Mouse (Mus musculus) naive thymus-derived CD4-positive, alpha-beta T cell, adult 5 months (primary cell): ENCODE data around the gene Gm21304. TPM values are rescaled to one million over a fixed set of nuclear protein-coding genes. Genes with fewer than 3 reads are reported as not detected.

ENCODE experiments used
- polyA plus RNA-seq: library from polyadenylated mRNA; unstranded; fragments of 100-300 nt; shearing (Covaris generic); gene quantifications from one replicate; pipeline ENCODE4 v1.2.1, GENCODE M21; 2017

Gm21304 gene
- polyA plus RNA-seq: not detected

DNA sequence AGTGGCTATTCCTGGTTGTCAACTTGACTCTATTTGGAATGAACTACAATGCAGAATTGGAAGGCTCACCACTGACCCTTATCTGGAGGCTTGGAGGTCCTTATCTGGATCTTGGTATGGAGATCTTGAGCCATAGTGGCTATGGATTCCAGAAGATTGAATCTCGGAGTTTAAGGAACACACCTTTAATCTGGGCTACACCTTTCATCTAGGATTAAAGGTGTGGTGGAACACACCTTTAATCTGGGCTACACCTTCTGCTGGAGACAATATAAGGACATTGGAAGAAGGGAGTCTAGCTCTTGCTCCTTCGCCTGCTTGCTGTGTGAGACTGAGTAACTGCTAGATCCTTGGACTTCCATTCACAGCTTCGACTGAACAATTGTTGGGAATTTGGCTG, at the start of gene Gm21304:
Gm21304 (plus strand) TSS at position 301 of the 400 bp plus-strand sequence.

DNA sequence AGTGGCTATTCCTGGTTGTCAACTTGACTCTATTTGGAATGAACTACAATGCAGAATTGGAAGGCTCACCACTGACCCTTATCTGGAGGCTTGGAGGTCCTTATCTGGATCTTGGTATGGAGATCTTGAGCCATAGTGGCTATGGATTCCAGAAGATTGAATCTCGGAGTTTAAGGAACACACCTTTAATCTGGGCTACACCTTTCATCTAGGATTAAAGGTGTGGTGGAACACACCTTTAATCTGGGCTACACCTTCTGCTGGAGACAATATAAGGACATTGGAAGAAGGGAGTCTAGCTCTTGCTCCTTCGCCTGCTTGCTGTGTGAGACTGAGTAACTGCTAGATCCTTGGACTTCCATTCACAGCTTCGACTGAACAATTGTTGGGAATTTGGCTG, 25.6 kb upstream of the Gm21304 start, which contains the start of gene Gm21293:
Gm21293 (plus strand) TSS at position 301 of the 400 bp plus-strand sequence.

DNA sequence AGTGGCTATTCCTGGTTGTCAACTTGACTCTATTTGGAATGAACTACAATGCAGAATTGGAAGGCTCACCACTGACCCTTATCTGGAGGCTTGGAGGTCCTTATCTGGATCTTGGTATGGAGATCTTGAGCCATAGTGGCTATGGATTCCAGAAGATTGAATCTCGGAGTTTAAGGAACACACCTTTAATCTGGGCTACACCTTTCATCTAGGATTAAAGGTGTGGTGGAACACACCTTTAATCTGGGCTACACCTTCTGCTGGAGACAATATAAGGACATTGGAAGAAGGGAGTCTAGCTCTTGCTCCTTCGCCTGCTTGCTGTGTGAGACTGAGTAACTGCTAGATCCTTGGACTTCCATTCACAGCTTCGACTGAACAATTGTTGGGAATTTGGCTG, 17.1 kb upstream of the Gm21304 start, which contains the start of gene Gm6763:
Gm6763 (plus strand) TSS at position 301 of the 400 bp plus-strand sequence.

DNA sequence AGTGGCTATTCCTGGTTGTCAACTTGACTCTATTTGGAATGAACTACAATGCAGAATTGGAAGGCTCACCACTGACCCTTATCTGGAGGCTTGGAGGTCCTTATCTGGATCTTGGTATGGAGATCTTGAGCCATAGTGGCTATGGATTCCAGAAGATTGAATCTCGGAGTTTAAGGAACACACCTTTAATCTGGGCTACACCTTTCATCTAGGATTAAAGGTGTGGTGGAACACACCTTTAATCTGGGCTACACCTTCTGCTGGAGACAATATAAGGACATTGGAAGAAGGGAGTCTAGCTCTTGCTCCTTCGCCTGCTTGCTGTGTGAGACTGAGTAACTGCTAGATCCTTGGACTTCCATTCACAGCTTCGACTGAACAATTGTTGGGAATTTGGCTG, 8.6 kb upstream of the Gm21304 start, which contains the start of gene Gm8764:
Gm8764 (plus strand) TSS at position 301 of the 400 bp plus-strand sequence.

DNA sequence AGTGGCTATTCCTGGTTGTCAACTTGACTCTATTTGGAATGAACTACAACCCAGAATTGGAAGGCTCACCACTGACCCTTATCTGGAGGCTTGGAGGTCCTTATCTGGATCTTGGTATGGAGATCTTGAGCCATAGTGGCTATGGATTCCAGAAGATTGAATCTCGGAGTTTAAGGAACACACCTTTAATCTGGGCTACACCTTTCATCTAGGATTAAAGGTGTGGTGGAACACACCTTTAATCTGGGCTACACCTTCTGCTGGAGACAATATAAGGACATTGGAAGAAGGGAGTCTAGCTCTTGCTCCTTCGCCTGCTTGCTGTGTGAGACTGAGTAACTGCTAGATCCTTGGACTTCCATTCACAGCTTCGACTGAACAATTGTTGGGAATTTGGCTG, 8.4 kb downstream of the Gm21304 start, which contains the start of gene Gm21312:
Gm21312 (plus strand) TSS at position 301 of the 400 bp plus-strand sequence.

DNA sequence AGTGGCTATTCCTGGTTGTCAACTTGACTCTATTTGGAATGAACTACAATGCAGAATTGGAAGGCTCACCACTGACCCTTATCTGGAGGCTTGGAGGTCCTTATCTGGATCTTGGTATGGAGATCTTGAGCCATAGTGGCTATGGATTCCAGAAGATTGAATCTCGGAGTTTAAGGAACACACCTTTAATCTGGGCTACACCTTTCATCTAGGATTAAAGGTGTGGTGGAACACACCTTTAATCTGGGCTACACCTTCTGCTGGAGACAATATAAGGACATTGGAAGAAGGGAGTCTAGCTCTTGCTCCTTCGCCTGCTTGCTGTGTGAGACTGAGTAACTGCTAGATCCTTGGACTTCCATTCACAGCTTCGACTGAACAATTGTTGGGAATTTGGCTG, 16.9 kb downstream of the Gm21304 start, which contains the start of gene Gm20765:
Gm20765 (plus strand) TSS at position 301 of the 400 bp plus-strand sequence.

DNA sequence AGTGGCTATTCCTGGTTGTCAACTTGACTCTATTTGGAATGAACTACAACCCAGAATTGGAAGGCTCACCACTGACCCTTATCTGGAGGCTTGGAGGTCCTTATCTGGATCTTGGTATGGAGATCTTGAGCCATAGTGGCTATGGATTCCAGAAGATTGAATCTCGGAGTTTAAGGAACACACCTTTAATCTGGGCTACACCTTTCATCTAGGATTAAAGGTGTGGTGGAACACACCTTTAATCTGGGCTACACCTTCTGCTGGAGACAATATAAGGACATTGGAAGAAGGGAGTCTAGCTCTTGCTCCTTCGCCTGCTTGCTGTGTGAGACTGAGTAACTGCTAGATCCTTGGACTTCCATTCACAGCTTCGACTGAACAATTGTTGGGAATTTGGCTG, 25.4 kb downstream of the Gm21304 start, which contains the start of gene Gm4340:
Gm4340 (plus strand) TSS at position 301 of the 400 bp plus-strand sequence.

Other genes starting within 250 kb of the Gm21304 start
- not detected for gene Gm21293, start 25.5 kb upstream of the Gm21304 start, polyA plus RNA-seq
- not detected for gene Gm6763, start 17.0 kb upstream of the Gm21304 start, polyA plus RNA-seq
- gene Gm8764, start 8.5 kb upstream of the Gm21304 start, polyA plus RNA-seq: not detected
- gene Gm21312, start 8.5 kb downstream of the Gm21304 start, polyA plus RNA-seq: not detected
- not detected for gene Gm20765, start 17.0 kb downstream of the Gm21304 start, polyA plus RNA-seq
- gene Gm4340, start 25.5 kb downstream of the Gm21304 start, polyA plus RNA-seq: not detected